Mouse (Mus musculus) spleen, adult 2 months (tissue): ENCODE results near the gene Ddx25. TPM values are rescaled to one million over a fixed set of nuclear protein-coding genes. Genes with fewer than 3 reads are reported as not detected.
A peak's percentile ranks its signal among the peaks of the same experiment; 100 is the strongest.

Experiments used
- DNase-seq, 2 experiments: peaks; one replicate each; pipeline versions ENCODE4 v3.0.0 to v3.0.0-alpha.2; 2012 to 2021; ENCODE audit warnings: low spot score in 2 of 2, low read depth in 1 of 2
- H3K27ac ChIP-seq: fragments of 200-500 bp; 2 replicates; pipeline ENCODE4 v1.5.1; 2012; ENCODE audit warnings: low read length, inconsistent platforms; ENCODE audit not compliant: insufficient read depth
- H3K27me3 ChIP-seq: fragments of 200-500 bp; 2 replicates; pipeline ENCODE4 v1.6.1; 2012; ENCODE audit warnings: mild to moderate bottlenecking, moderate library complexity, low read length, inconsistent platforms; ENCODE audit not compliant: control insufficient read depth, insufficient read depth
- H3K36me3 ChIP-seq: fragments of 200-500 bp; 2 replicates; pipeline ENCODE4 v1.6.1; 2012; ENCODE audit warnings: mild to moderate bottlenecking, low read length, inconsistent platforms; ENCODE audit not compliant: control insufficient read depth, insufficient read depth
- H3K4me1 ChIP-seq: fragments of 200-500 bp; 2 replicates; pipeline ENCODE4 v1.6.1; 2011; ENCODE audit warnings: inconsistent platforms; ENCODE audit not compliant: control insufficient read depth, insufficient read depth, insufficient read length
- H3K4me3 ChIP-seq: fragments of 200-500 bp; 2 replicates; pipeline ENCODE4 v1.5.1; 2011; ENCODE audit warnings: mild to moderate bottlenecking, inconsistent platforms; ENCODE audit not compliant: insufficient read depth, insufficient read length; ENCODE audit errors: extremely low read depth
- CTCF ChIP-seq: fragments of 200-500 bp; IDR thresholded peaks from 2 replicates; pipeline ENCODE4 v1.5.1; 2011; ENCODE audit warnings: mild to moderate bottlenecking, inconsistent platforms; ENCODE audit not compliant: insufficient read depth, insufficient read length, insufficient replicate concordance; ENCODE audit errors: extremely low read depth
- POLR2A ChIP-seq: fragments of 200-500 bp; IDR thresholded peaks from 2 replicates; pipeline ENCODE4 v1.6.1; 2011; ENCODE audit warnings: low read depth, low read length, inconsistent platforms
- WGBS: fragments of 180-500 bp; shearing (Covaris S2); methylation state at CpG from one replicate; pipeline ENCODE4 v1.1.7; 2018; 5-methylcytosine and 5-hydroxymethylcytosine counted together
- polyA plus RNA-seq: library from polyadenylated mRNA; depleted of rRNA; stranded (reverse); fragments of >200 nt; gene quantifications from 2 replicates; pipeline ENCODE4 v1.2.3, GENCODE M21; 2012

Gene Ddx25
- polyA plus RNA-seq, 1 experiment = 0.14 TPM

DNA sequence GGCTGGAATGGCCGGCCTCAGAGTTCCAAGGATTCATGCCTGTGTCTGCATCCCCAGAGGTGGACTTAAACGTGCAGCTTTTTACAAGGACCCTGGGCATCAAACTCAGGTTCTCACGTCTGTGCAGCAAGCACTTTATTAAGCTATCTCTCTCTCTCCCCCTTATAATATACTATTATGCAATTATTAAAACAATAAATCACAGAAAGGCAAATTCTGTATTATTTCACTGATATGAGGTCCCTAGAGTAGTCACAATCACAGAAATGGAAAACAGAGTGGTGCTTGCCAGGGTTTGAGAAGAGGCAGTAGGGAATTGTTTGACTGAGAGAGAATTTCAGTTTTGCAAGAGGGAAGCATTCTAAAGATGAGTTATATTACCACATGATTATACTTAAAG, 29.2 kb downstream of the Ddx25 start:
- H3K36me3 ChIP-seq = no peaks in the 10 kb centered on the region
- 74% methylated on average over 3 of the region's 3 CpGs for WGBS
- H3K4me3 ChIP-seq = no peak overlapping the region
- H3K27me3 ChIP-seq = no peaks in the 10 kb centered on the region
- TF ChIP-seq CTCF = no peak
- TF ChIP-seq POLR2A = no peak
- no peak overlapping the region for H3K27ac ChIP-seq
- DNase-seq = no peak
- H3K4me1 ChIP-seq = no peaks in the 10 kb centered on the region

- no peak overlapping the region for H3K27ac ChIP-seq
- WGBS = 17% methylated on average over 7 of the region's 7 CpGs
- peak; percentile 60; the same call in 1 of the 2 replicates for TF ChIP-seq CTCF
- no peak for TF ChIP-seq POLR2A
- no peak overlapping the region for H3K4me3 ChIP-seq
- no peaks in the 10 kb centered on the region for H3K27me3 ChIP-seq
- peak; percentile 30 to 40 for DNase-seq
- no peaks in the 10 kb centered on the region for H3K36me3 ChIP-seq
- no peaks in the 10 kb centered on the region for H3K4me1 ChIP-seq
Measured at GRCm38 (mm10) chr9:35523941-35524411, 34.4 kb downstream of the Ddx25 start.

GRCm38 (mm10) chr9:35523541-35523940, 34.8 kb downstream of the Ddx25 start:
- no peak overlapping the region for H3K4me3 ChIP-seq
- no peaks in the 10 kb centered on the region for H3K27me3 ChIP-seq
- H3K4me1 ChIP-seq = no peaks in the 10 kb centered on the region
- no peaks in the 10 kb centered on the region for H3K36me3 ChIP-seq
- no peak for DNase-seq
- TF ChIP-seq CTCF = no peak
- TF ChIP-seq POLR2A = no peak
- no peak overlapping the region for H3K27ac ChIP-seq
- WGBS = 72% methylated on average over 5 of the region's 5 CpGs

- Histone ChIP-seq H3K4me1 (no peaks in the 10 kb centered on the region), H3K27me3 (no peaks in the 10 kb centered on the region), H3K4me3 (no peak overlapping the region), H3K27ac (no peak overlapping the region), H3K36me3 (no peaks in the 10 kb centered on the region)
- 48% methylated on average over 1 of the region's 1 CpGs for WGBS
- no peak for DNase-seq
- TF ChIP-seq POLR2A (no peak), CTCF (no peak)
Measured at GRCm38 (mm10) chr9:35522821-35523515, 35.4 kb downstream of the Ddx25 start.

- Histone ChIP-seq H3K36me3 (no peaks in the 10 kb centered on the region), H3K4me1 (no peaks in the 10 kb centered on the region), H3K27me3 (no peaks in the 10 kb centered on the region), H3K27ac (no peak overlapping the region), H3K4me3 (no peak overlapping the region)
- WGBS = 76% methylated on average over 2 of the region's 2 CpGs
- DNase-seq = no peak
- TF ChIP-seq POLR2A (no peak), CTCF (no peak)
Measured at GRCm38 (mm10) chr9:35522241-35522640, 36.1 kb downstream of the Ddx25 start.

- 86% methylated on average over 6 of the region's 6 CpGs for WGBS
- TF ChIP-seq POLR2A = no peak
- no peak for TF ChIP-seq CTCF
- H3K36me3 ChIP-seq = no peaks in the 10 kb centered on the region
- H3K27me3 ChIP-seq = no peaks in the 10 kb centered on the region
- DNase-seq = no peak
- H3K27ac ChIP-seq = no peak overlapping the region
- H3K4me1 ChIP-seq = no peaks in the 10 kb centered on the region
- no peak overlapping the region for H3K4me3 ChIP-seq
Measured at GRCm38 (mm10) chr9:35520631-35521348, 37.5 kb downstream of the Ddx25 start.

GRCm38 (mm10) chr9:35518169-35518568, 40.2 kb downstream of the Ddx25 start, which contains the start of gene Gm1113:
Gm1113 (minus strand) TSS chr9:35518269.
- Histone ChIP-seq H3K4me1 (no peaks in the 10 kb centered on the region), H3K27ac (no peak within 1 kb of the TSS), H3K36me3 (no peaks in the 10 kb centered on the region), H3K27me3 (no peaks in the 10 kb centered on the region), H3K4me3 (no peak within 1 kb of the TSS)
- no peak for DNase-seq
- TF ChIP-seq CTCF (no peak), POLR2A (no peak)
- 81% methylated on average over 3 of the region's 3 CpGs for WGBS
